Mouse (Mus musculus) kidney, embryonic 16.5 days (tissue): ENCODE results near the gene Cpsf4l. TPM values are rescaled to one million over a fixed set of nuclear protein-coding genes. Genes with fewer than 3 reads are reported as not detected.

Experiments used
- ATAC-seq: fragments of 200-750 bp; cut with Nextera tagmentation; 2 replicates; pipeline ENCODE4 v1.8.0; 2017; ENCODE audit warnings: moderate TSS enrichment; ENCODE audit not compliant: low FRiP score, low TSS enrichment
- H3K27ac ChIP-seq: fragments of 300-500 bp; sonication (generic); 2 replicates; pipeline ENCODE4 v1.5.1; 2014; ENCODE audit warnings: low read length
- H3K27me3 ChIP-seq: fragments of 300-500 bp; sonication (generic); 2 replicates; pipeline ENCODE4 v1.6.1; 2014; ENCODE audit warnings: low read length, control low read depth, mixed read lengths; ENCODE audit not compliant: insufficient read depth
- H3K36me3 ChIP-seq: fragments of 300-500 bp; sonication (generic); 2 replicates; pipeline ENCODE4 v1.6.1; 2014; ENCODE audit warnings: low read length, control low read depth, mixed read lengths; ENCODE audit not compliant: insufficient read depth
- H3K4me1 ChIP-seq: fragments of 300-500 bp; sonication (generic); 2 replicates; pipeline ENCODE4 v1.6.1; 2014; ENCODE audit warnings: low read length, control low read depth, mixed read lengths; ENCODE audit not compliant: insufficient read depth
- H3K4me2 ChIP-seq: fragments of 300-500 bp; sonication (generic); replicated peaks from 2 replicates; pipeline ENCODE4 v1.6.1; 2014; ENCODE audit warnings: low read depth, low read length
- H3K4me3 ChIP-seq: fragments of 300-500 bp; sonication (generic); 2 replicates; pipeline ENCODE4 v1.5.1; 2014; ENCODE audit warnings: mild to moderate bottlenecking, low read length
- H3K9ac ChIP-seq: fragments of 300-500 bp; sonication (generic); replicated peaks from 2 replicates; pipeline ENCODE4 v1.6.1; 2014; ENCODE audit warnings: low read length
- H3K9me3 ChIP-seq: fragments of 300-500 bp; sonication (generic); 2 replicates; pipeline ENCODE4 v1.6.1; 2016; ENCODE audit warnings: low read length, control low read depth
- WGBS: fragments of 180-500 bp; shearing (Covaris S2); extraction: QIAGEN DNeasy Blood & Tissue Kit; methylation state at CpG from one replicate; pipeline ENCODE4 v1.1.7; 2014; 5-methylcytosine and 5-hydroxymethylcytosine counted together
- polyA plus RNA-seq: library from polyadenylated mRNA; unstranded; fragments of >200 nt; fragmentation: Nextera tagmentation; extraction: Ambion mirVana; gene quantifications from 2 replicates; pipeline ENCODE4 v1.2.1, GENCODE M21; 2015

Cpsf4l gene
- 1.3 and 1.4 TPM in 2 replicates for polyA plus RNA-seq

- Histone ChIP-seq H3K4me1 (peaks cover 26% of the 10 kb centered on the region), H3K4me3 (no peak within 1 kb of the TSS), H3K9ac (peak within 1 kb of the TSS; percentile 59), H3K9me3 (no peaks in the 10 kb centered on the region), H3K36me3 (no peaks in the 10 kb centered on the region), H3K27me3 (peaks cover 2% of the 10 kb centered on the region; the same call in 1 of the 2 replicates), H3K4me2 (peak within 1 kb of the TSS; percentile 10; the same call in 1 of the 2 replicates), H3K27ac (peak within 1 kb of the TSS; percentile 87)
- ATAC-seq: peak; percentile 35
- 16% methylated on average over 11 of the region's 11 CpGs for WGBS
Observed at GRCm38 (mm10) chr11:113709731-113710256, at the start of gene Cpsf4l. TSS of gene Cpsf4l (minus strand) at chr11:113710017.

- Histone ChIP-seq H3K9me3 (no peaks in the 10 kb centered on the region), H3K4me1 (peaks cover 9% of the 10 kb centered on the region), H3K4me3 (no peak overlapping the region), H3K9ac (no peak overlapping the region), H3K27me3 (no peaks in the 10 kb centered on the region), H3K4me2 (no peak overlapping the region), H3K36me3 (no peaks in the 10 kb centered on the region), H3K27ac (no peak overlapping the region)
- ATAC-seq: no peak
- WGBS: 91% methylated on average over 5 of the region's 5 CpGs
Observed at GRCm38 (mm10) chr11:113758851-113759250, 49.0 kb upstream of the Cpsf4l start.

GRCm38 (mm10) chr11:113756578-113756977, 46.8 kb upstream of the Cpsf4l start:
- H3K9me3 ChIP-seq: no peaks in the 10 kb centered on the region
- ATAC-seq: no peak
- no peaks in the 10 kb centered on the region for H3K27me3 ChIP-seq
- H3K27ac ChIP-seq: no peak overlapping the region
- peaks cover 7% of the 10 kb centered on the region for H3K4me1 ChIP-seq
- H3K4me2 ChIP-seq: no peak overlapping the region
- H3K36me3 ChIP-seq: no peaks in the 10 kb centered on the region
- 88% methylated on average over 12 of the region's 12 CpGs for WGBS
- H3K9ac ChIP-seq: no peak overlapping the region
- no peak overlapping the region for H3K4me3 ChIP-seq

- Histone ChIP-seq H3K27ac (no peak overlapping the region), H3K4me1 (peaks cover 7% of the 10 kb centered on the region), H3K9me3 (no peaks in the 10 kb centered on the region), H3K36me3 (no peaks in the 10 kb centered on the region), H3K9ac (no peak overlapping the region), H3K4me2 (no peak overlapping the region), H3K4me3 (no peak overlapping the region), H3K27me3 (no peaks in the 10 kb centered on the region)
- WGBS: 93% methylated on average over 14 of the region's 14 CpGs
- no peak for ATAC-seq
Observed at GRCm38 (mm10) chr11:113755878-113756277, 46.1 kb upstream of the Cpsf4l start.

GRCm38 (mm10) chr11:113754845-113755244, 45.0 kb upstream of the Cpsf4l start:
- no peak overlapping the region for H3K27ac ChIP-seq
- no peaks in the 10 kb centered on the region for H3K36me3 ChIP-seq
- WGBS: 57% methylated on average over 9 of the region's 9 CpGs
- no peak overlapping the region for H3K4me3 ChIP-seq
- H3K9me3 ChIP-seq: no peaks in the 10 kb centered on the region
- peaks cover 11% of the 10 kb centered on the region for H3K4me1 ChIP-seq
- ATAC-seq: no peak
- no peak overlapping the region for H3K4me2 ChIP-seq
- no peaks in the 10 kb centered on the region for H3K27me3 ChIP-seq
- no peak overlapping the region for H3K9ac ChIP-seq

- peak overlapping the region; percentile 82; the same call in 1 of the 2 replicates for H3K4me2 ChIP-seq
- H3K4me1 ChIP-seq: peaks cover 31% of the 10 kb centered on the region
- no peak for ATAC-seq
- H3K4me3 ChIP-seq: no peak overlapping the region
- no peaks in the 10 kb centered on the region for H3K36me3 ChIP-seq
- H3K27ac ChIP-seq: no peak overlapping the region
- H3K9ac ChIP-seq: no peak overlapping the region; the same call in 1 of the 2 replicates
- no peaks in the 10 kb centered on the region for H3K9me3 ChIP-seq
- no peaks in the 10 kb centered on the region for H3K27me3 ChIP-seq
- WGBS: 95% methylated on average over 10 of the region's 10 CpGs
Observed at GRCm38 (mm10) chr11:113752685-113753430, 43.0 kb upstream of the Cpsf4l start.

GRCm38 (mm10) chr11:113752158-113752661, 42.4 kb upstream of the Cpsf4l start:
- Histone ChIP-seq H3K4me2 (peak overlapping the region; percentile 82), H3K27me3 (no peaks in the 10 kb centered on the region), H3K4me1 (peaks cover 38% of the 10 kb centered on the region), H3K4me3 (peak overlapping the region; percentile 84), H3K36me3 (no peaks in the 10 kb centered on the region), H3K27ac (peak overlapping the region; percentile 94), H3K9me3 (no peaks in the 10 kb centered on the region), H3K9ac (peak overlapping the region; percentile 84)
- WGBS: 16% methylated on average over 15 of the region's 15 CpGs
- ATAC-seq: 0 out of 2 replicates have a peak, but pooled peaks have one; percentile 0

- H3K27ac ChIP-seq: peak within 1 kb of the TSS; percentile 94
- peak within 1 kb of the TSS; percentile 84 for H3K4me3 ChIP-seq
- peak within 1 kb of the TSS; percentile 82 for H3K4me2 ChIP-seq
- H3K4me1 ChIP-seq: peaks cover 43% of the 10 kb centered on the region
- no peaks in the 10 kb centered on the region for H3K9me3 ChIP-seq
- H3K9ac ChIP-seq: peak within 1 kb of the TSS; percentile 84
- under 1% methylated on average over 44 of the region's 44 CpGs for WGBS
- H3K27me3 ChIP-seq: no peaks in the 10 kb centered on the region
- peak; percentile 83 for ATAC-seq
- no peaks in the 10 kb centered on the region for H3K36me3 ChIP-seq
Observed at GRCm38 (mm10) chr11:113751484-113752084, 41.8 kb upstream of the Cpsf4l start, which contains the start of gene Cdc42ep4. TSS of gene Cdc42ep4 (minus strand) at chr11:113751881.

GRCm38 (mm10) chr11:113750571-113751483, 41.0 kb upstream of the Cpsf4l start:
- no peaks in the 10 kb centered on the region for H3K36me3 ChIP-seq
- H3K27ac ChIP-seq: peak overlapping the region; percentile 94
- peak overlapping the region; percentile 84 for H3K9ac ChIP-seq
- under 1% methylated on average over 65 of the region's 67 CpGs for WGBS
- peak overlapping the region; percentile 82 for H3K4me2 ChIP-seq
- peak overlapping the region; percentile 84 for H3K4me3 ChIP-seq
- peak; percentile 39 for ATAC-seq
- H3K9me3 ChIP-seq: no peaks in the 10 kb centered on the region
- H3K4me1 ChIP-seq: peaks cover 43% of the 10 kb centered on the region
- no peaks in the 10 kb centered on the region for H3K27me3 ChIP-seq
